Mouse (Mus musculus) heart, adult 2 months (tissue): Measurements from ENCODE around the gene Ube2n.

Experiments used
- CTCF ChIP-seq: fragments of 200-600 bp; IDR thresholded peaks from 2 replicates; pipeline ENCODE4 v1.8.1; 2022; ENCODE audit warnings: antibody characterized with exemption, mild to moderate bottlenecking, moderate library complexity
- EP300 ChIP-seq: fragments of 200-500 bp; IDR thresholded peaks from 2 replicates; pipeline ENCODE4 v1.6.1; 2011; ENCODE audit warnings: low read depth, low read length, control low read depth; ENCODE audit not compliant: insufficient read depth

- TF ChIP-seq CTCF (no peak), EP300 (no peak)
Observed at GRCm38 (mm10) chr10:95539260-95539659, 24.3 kb downstream of the Ube2n start.
